Mouse (Mus musculus): ENCODE results near the gene Rps29.
"Not testable (repeated sequence)": the region's sequence is repeated elsewhere in the genome, so short reads cannot be mapped to it uniquely, and the experiment has no call there.

Rps29 gene

GRCm38 (mm10) chr12:69183583-69184308 is 24.8 kb upstream of the Rps29 start, which contains the start of the genes Rpl36al and Mgat2:
TSS of gene Rpl36al (minus strand) at chr12:69184083.
TSS of gene Mgat2 (plus strand) at chr12:69184157.
- intact Hi-C loops (cut with DNase I) = no loop called here

- intact Hi-C loops (cut with DNase I) = no loop called here
Measured at GRCm38 (mm10) chr12:69181800-69182199, 22.8 kb upstream of the Rps29 start.

- intact Hi-C loops (cut with DNase I) = no loop called here
Measured at GRCm38 (mm10) chr12:69179371-69179770, 20.4 kb upstream of the Rps29 start.

GRCm38 (mm10) chr12:69177526-69177925 is 18.5 kb upstream of the Rps29 start:
- intact Hi-C loops (cut with DNase I) = no loop called here

DNA sequence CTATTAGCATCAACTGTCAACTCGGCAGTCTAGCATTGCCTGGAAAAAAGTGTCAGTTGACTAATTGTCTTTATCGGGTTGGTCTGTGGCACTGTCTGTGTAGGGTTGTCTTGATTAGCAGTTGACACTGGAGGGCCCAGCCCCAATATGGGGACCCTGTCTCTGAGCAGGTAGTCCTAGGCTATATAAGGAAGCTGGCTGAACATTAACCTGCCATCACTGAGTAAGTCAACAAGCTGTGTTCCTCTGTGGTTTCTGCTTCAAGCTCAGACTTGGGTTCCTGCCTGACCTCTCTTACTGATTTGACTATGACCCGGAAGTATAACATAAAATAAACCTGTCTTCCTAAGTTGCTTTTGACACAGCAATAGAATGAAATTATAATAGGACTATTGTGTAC is 17.0 kb upstream of the Rps29 start:
- intact Hi-C loops (cut with DNase I) = no loop called here

GRCm38 (mm10) chr12:69171307-69171706 is 12.3 kb upstream of the Rps29 start:
- intact Hi-C loops (cut with DNase I) = no loop called here

DNA sequence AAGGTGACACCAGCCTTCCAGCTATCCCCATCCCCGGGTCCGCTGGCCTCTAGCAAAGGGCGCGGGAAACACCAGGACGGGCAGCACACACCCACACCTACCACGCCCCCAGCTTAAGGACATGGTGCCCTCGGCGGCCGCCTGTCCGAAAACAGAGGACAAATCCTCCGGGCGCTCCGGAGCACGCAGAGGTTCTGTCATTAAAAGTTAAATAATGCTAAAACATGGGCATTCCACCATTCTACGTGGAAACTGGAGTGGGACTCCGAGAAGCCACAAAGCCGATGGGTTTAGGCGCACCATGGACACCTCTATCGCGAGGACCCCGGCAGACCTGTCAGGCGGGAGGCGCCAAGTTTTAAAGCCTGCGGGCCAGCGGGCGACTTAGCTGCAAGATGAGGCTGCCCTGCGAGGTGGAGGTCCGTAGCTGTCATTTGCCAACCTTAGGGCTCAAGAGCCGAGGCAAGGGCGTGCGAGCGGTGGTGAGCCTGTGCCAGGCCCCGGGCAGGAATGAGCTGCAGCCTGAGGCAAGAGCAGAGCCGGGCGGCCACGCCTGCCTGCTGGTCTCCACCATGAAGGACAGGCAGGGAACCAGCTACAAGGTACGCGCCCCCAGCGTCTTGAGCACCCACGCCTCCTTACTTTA is 9.6 kb upstream of the Rps29 start, which contains the start of gene Lrr1:
Lrr1 (plus strand) TSS at position 354 of the 646 bp plus-strand sequence.
- intact Hi-C loops (cut with DNase I) = no loop called here

DNA sequence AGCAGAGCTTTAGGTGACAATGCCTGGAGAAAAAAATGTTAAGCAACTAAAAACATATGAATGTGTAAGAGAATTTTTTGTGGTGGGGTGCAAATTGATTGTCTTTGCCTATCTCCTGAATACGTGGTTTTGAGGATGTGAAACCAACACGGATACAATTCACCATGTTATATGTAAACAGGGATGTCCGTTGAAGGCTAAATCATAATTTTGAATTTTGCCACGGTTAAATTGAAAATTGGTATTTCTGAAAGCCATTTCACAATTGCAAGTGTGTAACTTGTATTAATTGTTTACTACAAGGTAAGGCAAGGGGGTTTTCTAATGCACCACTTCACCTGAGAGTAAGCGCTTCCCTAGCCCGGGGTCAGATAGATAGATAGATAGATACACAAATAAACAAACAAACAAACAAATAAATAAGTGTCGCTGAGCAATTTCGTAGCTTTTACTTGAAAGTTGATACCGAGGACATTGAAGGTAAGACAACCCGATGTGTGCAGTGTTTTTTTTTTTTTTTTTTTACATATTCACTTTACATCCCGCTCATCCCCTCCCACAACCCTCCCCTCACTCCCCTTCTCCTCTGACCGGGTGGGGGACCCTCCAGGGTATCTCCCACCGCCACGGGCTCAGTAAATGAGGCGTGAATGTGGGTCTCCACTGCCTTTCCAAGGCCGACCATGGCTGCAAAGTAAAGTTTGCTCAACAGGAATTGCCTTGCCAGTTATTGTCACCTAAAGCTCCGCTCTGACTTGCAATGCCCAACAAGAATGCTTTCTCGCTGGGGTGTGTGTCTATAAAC is 8.9 kb upstream of the Rps29 start:
- intact Hi-C loops (cut with DNase I) = no loop called here

DNA sequence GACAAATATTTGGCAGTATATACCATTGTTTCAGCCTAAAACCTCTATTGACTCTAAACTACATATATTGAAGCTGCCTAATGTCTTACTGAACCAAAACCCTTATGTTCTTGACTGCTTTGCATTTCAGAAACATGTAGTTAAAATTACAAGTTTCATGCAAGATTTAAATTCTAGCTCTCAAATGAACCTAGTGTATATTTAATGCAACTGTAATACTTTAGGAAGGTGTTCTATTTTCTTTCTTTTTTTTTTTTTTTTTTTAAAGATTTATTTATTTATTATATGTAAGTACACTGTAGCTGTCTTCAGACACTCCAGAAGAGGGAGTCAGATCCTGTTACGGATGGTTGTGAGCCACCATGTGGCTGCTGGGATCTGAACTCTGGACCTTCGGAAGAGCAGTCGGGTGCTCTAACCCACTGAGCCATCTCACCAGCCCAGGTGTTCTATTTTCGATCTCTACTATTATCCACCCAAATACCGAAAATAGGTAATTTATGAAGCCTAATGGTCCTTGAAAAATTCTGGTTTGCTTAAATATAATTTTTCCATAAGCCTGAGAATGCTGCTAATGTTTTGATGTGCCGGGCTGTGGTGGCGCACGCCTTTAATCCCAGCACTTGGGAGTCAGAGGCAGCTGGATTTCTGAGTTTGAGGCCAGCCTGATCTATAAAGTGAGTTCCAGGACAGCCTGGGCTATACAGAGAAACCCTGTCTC is 8.0 kb upstream of the Rps29 start:
- intact Hi-C loops (cut with DNase I) = not testable (repeated sequence)

DNA sequence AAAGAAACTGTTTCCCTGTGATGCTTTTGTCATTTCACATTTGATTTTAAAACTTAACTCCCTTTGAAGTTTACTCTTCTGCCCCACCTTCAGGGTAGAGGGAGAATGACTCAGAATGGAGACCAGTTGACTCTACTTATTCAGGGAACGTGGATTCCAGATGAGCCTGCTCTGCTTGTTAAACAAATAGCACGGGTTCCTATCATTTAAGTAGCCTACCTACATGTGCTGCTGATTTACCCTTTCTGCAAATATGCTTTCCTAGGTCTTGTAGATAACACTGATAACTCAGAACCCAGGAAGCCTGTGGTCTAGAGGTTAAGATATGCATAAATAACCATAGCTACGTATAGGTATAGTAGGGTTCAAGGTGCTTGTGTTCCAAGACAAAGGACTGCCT is 5.9 kb upstream of the Rps29 start:
- intact Hi-C loops (cut with DNase I) = no loop called here

DNA sequence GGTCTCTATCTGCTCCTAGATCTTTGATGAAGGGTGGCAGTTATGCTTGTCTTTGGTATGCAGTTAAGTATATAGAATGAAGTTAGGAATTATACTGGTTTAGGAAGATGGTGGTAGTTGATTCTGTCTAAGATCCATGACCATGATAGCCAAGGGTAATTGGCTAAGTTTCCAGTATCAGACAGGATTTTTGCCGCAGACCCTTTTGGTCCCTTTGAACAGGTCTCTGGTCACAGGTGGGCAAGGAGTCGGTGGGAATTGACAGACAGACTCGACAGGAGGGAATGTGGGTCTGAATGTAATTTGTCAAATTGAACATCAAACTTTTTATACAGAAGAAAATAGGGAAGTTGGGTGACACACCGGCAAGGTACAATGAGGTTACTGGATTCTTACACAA is 4.6 kb upstream of the Rps29 start:
- intact Hi-C loops (cut with DNase I) = not testable (repeated sequence)

DNA sequence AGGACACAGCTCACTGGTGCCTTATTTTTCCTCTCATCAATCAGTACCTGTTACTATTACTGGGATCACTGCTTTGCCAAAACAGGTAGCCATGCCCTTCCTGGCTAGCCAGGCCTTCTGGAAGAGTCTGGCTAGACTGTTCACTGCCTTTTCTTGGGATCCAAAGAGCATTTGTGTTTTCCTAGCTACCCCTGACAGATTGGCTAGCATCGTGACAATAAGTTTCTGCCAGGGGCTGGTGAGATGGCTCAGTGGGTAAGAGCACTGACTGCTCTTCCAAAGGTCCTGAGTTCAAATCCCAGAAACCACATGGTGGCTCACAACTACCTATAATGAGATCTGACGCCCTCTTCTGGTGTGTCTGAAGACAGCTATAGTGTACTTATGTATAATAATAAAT is 1.7 kb upstream of the Rps29 start:
- intact Hi-C loops (cut with DNase I) = not testable (repeated sequence)

- intact Hi-C loops (cut with DNase I) = no loop called here
Measured at GRCm38 (mm10) chr12:69159578-69159940, 573 bp upstream of the Rps29 start.

DNA sequence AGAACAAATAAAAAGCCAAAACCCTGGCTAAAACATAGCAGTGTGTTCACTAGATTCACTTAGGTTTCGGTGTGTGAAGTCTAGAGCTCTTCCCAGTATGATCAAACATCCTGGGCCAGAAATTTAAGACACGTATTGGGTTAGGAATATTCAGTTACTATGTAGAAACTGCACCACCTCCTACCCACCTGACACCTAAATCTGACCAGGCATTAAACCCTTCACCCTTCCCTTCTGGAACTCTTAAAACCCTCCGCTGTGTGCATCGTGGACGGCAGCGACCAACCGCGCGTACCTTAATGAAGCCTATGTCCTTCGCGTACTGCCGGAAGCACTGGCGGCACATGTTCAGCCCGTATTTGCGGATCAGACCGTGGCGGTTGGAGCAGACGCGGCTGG is 621 bp downstream of the Rps29 start:
- intact Hi-C loops (cut with DNase I) = no loop called here

- intact Hi-C loops (cut with DNase I) = no loop called here
Measured at GRCm38 (mm10) chr12:69157107-69157506, 1.9 kb downstream of the Rps29 start.

DNA sequence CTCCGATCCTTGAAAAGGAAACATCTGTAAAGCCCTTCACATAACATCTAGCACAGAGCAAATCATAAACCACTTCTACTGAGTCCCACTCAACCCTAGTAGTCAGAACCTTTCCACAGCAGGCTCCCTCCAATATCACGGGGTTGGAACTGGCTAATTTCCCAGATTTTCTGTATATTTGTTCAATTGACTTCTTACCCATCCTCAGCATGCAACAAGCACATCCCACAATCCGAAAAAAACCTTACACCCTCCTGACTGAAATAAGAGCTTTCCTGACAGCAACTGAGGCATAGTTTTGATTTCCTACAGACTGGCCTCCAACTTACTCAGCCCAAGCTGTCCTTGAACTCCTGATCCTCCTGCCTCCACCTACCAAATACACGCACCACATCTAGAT is 2.5 kb downstream of the Rps29 start:
- intact Hi-C loops (cut with DNase I) = no loop called here

GRCm38 (mm10) chr12:69155923-69156322 is 3.1 kb downstream of the Rps29 start:
- intact Hi-C loops (cut with DNase I) = no loop called here

DNA sequence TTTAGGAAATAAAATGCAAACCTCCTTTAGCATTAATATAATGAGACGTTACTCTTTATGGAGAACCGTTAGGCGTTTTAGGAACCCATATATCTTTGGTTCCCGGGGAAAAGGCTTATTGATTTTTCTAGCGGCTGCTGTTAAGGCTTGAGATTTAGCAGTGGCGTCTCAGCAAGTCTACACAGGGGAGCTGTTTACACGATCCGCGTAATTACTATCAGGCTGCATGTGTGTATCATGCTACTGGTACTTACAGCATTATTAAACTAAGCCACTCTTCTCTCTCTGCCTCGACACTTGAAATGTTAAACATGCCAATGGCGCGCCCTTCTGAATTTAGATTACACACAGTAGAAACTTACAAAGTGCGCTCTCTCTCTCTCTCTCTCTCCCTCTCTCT is 8.9 kb downstream of the Rps29 start:
- intact Hi-C loops (cut with DNase I) = no loop called here

- intact Hi-C loops (cut with DNase I) = no loop called here
Measured at GRCm38 (mm10) chr12:69147166-69147735, 11.7 kb downstream of the Rps29 start.

GRCm38 (mm10) chr12:69143460-69143859 is 15.5 kb downstream of the Rps29 start:
- intact Hi-C loops (cut with DNase I) = no loop called here

DNA sequence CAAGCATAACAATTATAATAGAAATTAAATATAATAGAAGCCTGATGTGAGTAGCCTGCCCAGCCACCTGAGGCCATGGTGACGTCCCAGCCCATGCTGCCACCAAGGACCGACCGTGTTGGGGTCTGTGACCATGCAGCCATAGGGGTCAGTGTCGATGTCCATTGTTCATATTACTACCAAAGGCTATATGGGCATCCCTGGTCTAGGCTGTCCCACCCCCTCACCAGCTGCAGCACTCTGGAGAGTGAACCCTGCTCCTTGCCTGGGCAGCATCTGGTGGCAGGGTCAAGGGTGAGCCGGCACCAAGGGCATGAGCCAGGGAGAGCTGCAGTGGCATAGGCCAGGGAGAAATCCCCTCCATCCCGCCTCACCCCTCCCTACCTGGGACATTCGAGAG is 19.1 kb downstream of the Rps29 start:
- intact Hi-C loops (cut with DNase I) = no loop called here
